Mouse (Mus musculus) E14TG2a.4 (cell line): ENCODE data around the gene Hcn4.

Experiments
- H3K27me3 ChIP-seq: 2 replicates; pipeline ENCODE4 v1.6.1; 2014; ENCODE audit warnings: low read length, control low read depth; ENCODE audit not compliant: insufficient read depth
- H3K36me3 ChIP-seq: 2 replicates; pipeline ENCODE4 v1.6.1; 2014; ENCODE audit warnings: low read length, control low read depth; ENCODE audit not compliant: insufficient read depth
- H3K4me1 ChIP-seq: replicated peaks from 2 replicates; pipeline ENCODE4 v1.6.1; 2014; ENCODE audit warnings: low read depth, low read length, control low read depth
- H3K4me3 ChIP-seq: replicated peaks from 2 replicates; pipeline ENCODE4 v1.5.1; 2014; ENCODE audit warnings: mild to moderate bottlenecking, low read length
- H3K9me3 ChIP-seq: 2 replicates; pipeline ENCODE4 v1.6.1; 2014; ENCODE audit warnings: low read length, control low read depth
- CTCF ChIP-seq: conservative IDR thresholded peaks from 2 replicates; pipeline ENCODE4 v1.5.1; 2014; ENCODE audit warnings: low read length
- NANOG ChIP-seq: IDR thresholded peaks from 2 replicates; pipeline ENCODE4 v1.6.1; 2014; ENCODE audit warnings: borderline replicate concordance, low read length, mixed read lengths
- POU5F1 ChIP-seq: IDR thresholded peaks from 2 replicates; pipeline ENCODE4 v1.6.1; 2014; ENCODE audit warnings: low read length, borderline replicate concordance

Gene Hcn4

GRCm38 (mm10) chr9:58859080-58859635, 35.9 kb downstream of the Hcn4 start:
- no peaks in the 10 kb centered on the region for H3K36me3 ChIP-seq
- H3K4me1 ChIP-seq: peaks cover 26% of the 10 kb centered on the region
- TF ChIP-seq CTCF (no peak), NANOG (no peak), POU5F1 (no peak)
- peaks cover 52% of the 10 kb centered on the region for H3K27me3 ChIP-seq
- peak overlapping the region; percentile 71 for H3K4me3 ChIP-seq
- H3K9me3 ChIP-seq: no peaks in the 10 kb centered on the region

GRCm38 (mm10) chr9:58863826-58864225, 40.6 kb downstream of the Hcn4 start:
- H3K4me3 ChIP-seq: no peak overlapping the region
- no peaks in the 10 kb centered on the region for H3K36me3 ChIP-seq
- H3K9me3 ChIP-seq: no peaks in the 10 kb centered on the region
- peaks cover 33% of the 10 kb centered on the region for H3K27me3 ChIP-seq
- no peak for TF ChIP-seq POU5F1
- no peak for TF ChIP-seq CTCF
- no peak for TF ChIP-seq NANOG
- peaks cover 18% of the 10 kb centered on the region for H3K4me1 ChIP-seq

GRCm38 (mm10) chr9:58871141-58871540, 47.9 kb downstream of the Hcn4 start:
- Histone ChIP-seq H3K9me3 (no peaks in the 10 kb centered on the region), H3K4me1 (0 out of 2 replicates have a peak, but pooled peaks cover 7% of the 10 kb centered on the region), H3K27me3 (no peaks in the 10 kb centered on the region), H3K4me3 (no peak overlapping the region), H3K36me3 (peaks cover 6% of the 10 kb centered on the region)
- TF ChIP-seq POU5F1: no peak
- TF ChIP-seq CTCF: no peak
- TF ChIP-seq NANOG: no peak

- H3K36me3 ChIP-seq: peaks cover 30% of the 10 kb centered on the region
- H3K9me3 ChIP-seq: no peaks in the 10 kb centered on the region
- H3K4me3 ChIP-seq: no peak overlapping the region
- peak; percentile 54 for TF ChIP-seq CTCF
- no peak for TF ChIP-seq POU5F1
- H3K4me1 ChIP-seq: 0 out of 2 replicates have a peak, but pooled peaks cover 7% of the 10 kb centered on the region
- H3K27me3 ChIP-seq: no peaks in the 10 kb centered on the region
Observed at GRCm38 (mm10) chr9:58873541-58874324, 50.5 kb downstream of the Hcn4 start.

GRCm38 (mm10) chr9:58874354-58874753, 51.1 kb downstream of the Hcn4 start:
- Histone ChIP-seq H3K27me3 (no peaks in the 10 kb centered on the region), H3K4me3 (no peak overlapping the region), H3K4me1 (0 out of 2 replicates have a peak, but pooled peaks cover 7% of the 10 kb centered on the region), H3K9me3 (no peaks in the 10 kb centered on the region), H3K36me3 (peaks cover 30% of the 10 kb centered on the region)
- no peak for TF ChIP-seq POU5F1
- TF ChIP-seq NANOG: no peak
- TF ChIP-seq CTCF: no peak

GRCm38 (mm10) chr9:58875439-58875838, 52.2 kb downstream of the Hcn4 start:
- Histone ChIP-seq H3K27me3 (no peaks in the 10 kb centered on the region), H3K36me3 (peaks cover 36% of the 10 kb centered on the region), H3K4me3 (no peak overlapping the region), H3K4me1 (0 out of 2 replicates have a peak, but pooled peaks cover 7% of the 10 kb centered on the region), H3K9me3 (no peaks in the 10 kb centered on the region)
- TF ChIP-seq NANOG (no peak), CTCF (no peak), POU5F1 (no peak)

GRCm38 (mm10) chr9:58876946-58877625, 53.9 kb downstream of the Hcn4 start:
- 0 out of 2 replicates have a peak, but pooled peaks cover 7% of the 10 kb centered on the region for H3K4me1 ChIP-seq
- H3K9me3 ChIP-seq: no peaks in the 10 kb centered on the region
- H3K27me3 ChIP-seq: no peaks in the 10 kb centered on the region
- no peak for TF ChIP-seq CTCF
- H3K36me3 ChIP-seq: peaks cover 43% of the 10 kb centered on the region
- H3K4me3 ChIP-seq: no peak overlapping the region

GRCm38 (mm10) chr9:58879836-58880235, 56.6 kb downstream of the Hcn4 start:
- H3K9me3 ChIP-seq: no peaks in the 10 kb centered on the region
- TF ChIP-seq POU5F1 (no peak), CTCF (no peak), NANOG (no peak)

More at GRCm38 (mm10) chr9:58879836-58880235, 56.6 kb downstream of the Hcn4 start:
- Histone ChIP-seq H3K27me3 (no peaks in the 10 kb centered on the region), H3K4me3 (no peak overlapping the region), H3K36me3 (peaks cover 58% of the 10 kb centered on the region), H3K4me1 (0 out of 2 replicates have a peak, but pooled peaks cover 3% of the 10 kb centered on the region)
